Mouse (Mus musculus) cerebellum, adult 11 months (tissue): ENCODE measurements around the gene Abhd10.

Experiments used
- DNase-seq: peaks from one replicate; pipeline ENCODE4 v3.0.0; 2022

The Abhd10 gene

GRCm38 (mm10) chr16:45742615-45743476 lies at the start of gene Abhd10:
TSS of gene Abhd10 (minus strand) at chr16:45742955.
- DNase-seq = peak; percentile 98

GRCm38 (mm10) chr16:45791286-45791685 lies 48.5 kb upstream of the Abhd10 start:
- no peak for DNase-seq

- DNase-seq = no peak
Measured at GRCm38 (mm10) chr16:45789311-45789710, 46.6 kb upstream of the Abhd10 start.

GRCm38 (mm10) chr16:45787650-45788049 lies 44.9 kb upstream of the Abhd10 start:
- no peak for DNase-seq

GRCm38 (mm10) chr16:45786639-45787038 lies 43.9 kb upstream of the Abhd10 start:
- DNase-seq = no peak

- no peak for DNase-seq
Measured at GRCm38 (mm10) chr16:45780001-45780400, 37.2 kb upstream of the Abhd10 start.

- no peak for DNase-seq
Measured at GRCm38 (mm10) chr16:45774813-45775212, 32.1 kb upstream of the Abhd10 start.

GRCm38 (mm10) chr16:45770914-45771313 lies 28.2 kb upstream of the Abhd10 start:
- no peak for DNase-seq

GRCm38 (mm10) chr16:45767853-45768640 lies 25.3 kb upstream of the Abhd10 start:
- DNase-seq = peak; percentile 81

GRCm38 (mm10) chr16:45767434-45767833 lies 24.7 kb upstream of the Abhd10 start:
- no peak for DNase-seq

GRCm38 (mm10) chr16:45765801-45766494 lies 23.2 kb upstream of the Abhd10 start:
- no peak for DNase-seq

- no peak for DNase-seq
Measured at GRCm38 (mm10) chr16:45765102-45765501, 22.3 kb upstream of the Abhd10 start.

GRCm38 (mm10) chr16:45762859-45763505 lies 20.2 kb upstream of the Abhd10 start:
- no peak for DNase-seq

- DNase-seq = no peak
Measured at GRCm38 (mm10) chr16:45761425-45761824, 18.7 kb upstream of the Abhd10 start.

GRCm38 (mm10) chr16:45758726-45759269 lies 16.0 kb upstream of the Abhd10 start:
- no peak for DNase-seq

- DNase-seq = no peak
Measured at GRCm38 (mm10) chr16:45757421-45758078, 14.8 kb upstream of the Abhd10 start.

GRCm38 (mm10) chr16:45756855-45757254 lies 14.1 kb upstream of the Abhd10 start:
- no peak for DNase-seq

- no peak for DNase-seq
Measured at GRCm38 (mm10) chr16:45743591-45744144, 913 bp upstream of the Abhd10 start.

- no peak for DNase-seq
Measured at GRCm38 (mm10) chr16:45737880-45738279, 4.9 kb downstream of the Abhd10 start.

GRCm38 (mm10) chr16:45736724-45737123 lies 6.0 kb downstream of the Abhd10 start:
- DNase-seq = no peak

- no peak for DNase-seq
Measured at GRCm38 (mm10) chr16:45729163-45729562, 13.6 kb downstream of the Abhd10 start.

GRCm38 (mm10) chr16:45724742-45725102 lies 18.0 kb downstream of the Abhd10 start:
- DNase-seq = peak; percentile 58
